Mouse (Mus musculus): ENCODE results near the gene Pabpc4. TPM values are rescaled to one million over a fixed set of nuclear protein-coding genes. Genes with fewer than 3 reads are reported as not detected.

The Pabpc4 gene
- polyA plus RNA-seq, 1 experiment from 2014 or later: 110 TPM

- Histone ChIP-seq H3K4me1 (no peaks in the 10 kb centered on the region), H3K4me3 (no peak overlapping the region), H3K36me3 (no peaks in the 10 kb centered on the region), H3K9me3 (replicated peaks) (no peaks in the 10 kb centered on the region), H3K27me3 (replicated peaks) (peaks cover 39% of the 10 kb centered on the region), H3K9ac (no peak overlapping the region), H3K4me2 (no peak overlapping the region), H3K27ac (no peak overlapping the region)
- 59% methylated on average over 14 of the region's 14 CpGs for WGBS (ENCODE audit: insufficient replicate concordance)
- no peak for ATAC-seq
These were observed 73.8 kb downstream of the Pabpc4 start for GRCm38 (mm10) chr4:123335796-123336585.

- no peak for ATAC-seq
- peaks cover 10% of the 10 kb centered on the region for H3K4me1 ChIP-seq
- H3K27me3 ChIP-seq (replicated peaks): peaks cover 56% of the 10 kb centered on the region
- 61% methylated on average over 4 of the region's 4 CpGs for WGBS (ENCODE audit: insufficient replicate concordance)
- no peak overlapping the region for H3K27ac ChIP-seq
- H3K9ac ChIP-seq: no peak overlapping the region
- no peaks in the 10 kb centered on the region for H3K9me3 ChIP-seq (replicated peaks)
- H3K4me2 ChIP-seq: no peak overlapping the region
- no peaks in the 10 kb centered on the region for H3K36me3 ChIP-seq
- H3K4me3 ChIP-seq: no peak overlapping the region
These were observed 75.5 kb downstream of the Pabpc4 start for GRCm38 (mm10) chr4:123337693-123338092.

DNA sequence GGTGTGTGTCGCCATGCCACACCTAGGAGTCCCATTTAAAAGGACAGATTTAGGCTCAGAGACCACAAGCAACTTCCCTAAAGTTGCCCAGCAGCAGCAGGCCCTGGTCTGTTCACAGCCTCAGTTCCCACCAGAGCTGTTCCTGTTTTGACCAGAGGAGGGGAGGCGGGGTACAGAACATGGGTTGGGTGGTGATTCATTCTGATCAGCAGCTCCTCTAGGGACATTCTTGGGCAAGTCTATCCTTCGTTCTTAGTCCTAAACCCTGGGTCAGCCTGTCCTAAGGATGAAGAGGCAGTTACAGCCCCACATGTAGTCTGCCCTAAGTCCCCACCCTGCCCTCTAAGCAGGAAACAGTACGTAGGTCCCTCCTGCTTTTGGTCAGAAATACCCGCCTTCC, 78.1 kb downstream of the Pabpc4 start:
- 42% methylated on average over 5 of the region's 5 CpGs for WGBS (ENCODE audit: insufficient replicate concordance)
- peaks cover 19% of the 10 kb centered on the region for H3K4me1 ChIP-seq
- H3K27me3 ChIP-seq (replicated peaks): peaks cover 70% of the 10 kb centered on the region

GRCm38 (mm10) chr4:123342091-123342641, 80.0 kb downstream of the Pabpc4 start:
- peaks cover 59% of the 10 kb centered on the region for H3K27me3 ChIP-seq (replicated peaks)
- peaks cover 19% of the 10 kb centered on the region for H3K4me1 ChIP-seq
- no peaks in the 10 kb centered on the region for H3K36me3 ChIP-seq
- peak overlapping the region; percentile 87 for H3K4me2 ChIP-seq
- ATAC-seq: peak; percentile 11; the same call in 1 of the 2 replicates
- peak overlapping the region; percentile 60 for H3K4me3 ChIP-seq
- no peaks in the 10 kb centered on the region for H3K9me3 ChIP-seq (replicated peaks)
- no peak overlapping the region for H3K27ac ChIP-seq
- 3% methylated on average over 43 of the region's 43 CpGs for WGBS (ENCODE audit: insufficient replicate concordance)
- peak overlapping the region; percentile 54; the same call in 1 of the 2 replicates for H3K9ac ChIP-seq

More for the DNA sequence above, 78.1 kb downstream of the Pabpc4 start:
- no peak overlapping the region for H3K4me3 ChIP-seq
- H3K9ac ChIP-seq: no peak overlapping the region
- no peak overlapping the region for H3K4me2 ChIP-seq
- no peak overlapping the region for H3K27ac ChIP-seq
- H3K9me3 ChIP-seq (replicated peaks): no peaks in the 10 kb centered on the region
- H3K36me3 ChIP-seq: no peaks in the 10 kb centered on the region
- ATAC-seq: no peak

GRCm38 (mm10) chr4:123342642-123343470, 80.7 kb downstream of the Pabpc4 start, which contains the start of gene Bmp8a:
Gene Bmp8a, minus strand, starts transcription at chr4:123343252.
- Histone ChIP-seq H3K27me3 (replicated peaks) (peaks cover 59% of the 10 kb centered on the region), H3K9ac (peak within 1 kb of the TSS; percentile 54), H3K9me3 (replicated peaks) (no peaks in the 10 kb centered on the region), H3K4me2 (peak within 1 kb of the TSS; percentile 87), H3K36me3 (no peaks in the 10 kb centered on the region), H3K4me1 (peaks cover 19% of the 10 kb centered on the region), H3K4me3 (peak within 1 kb of the TSS; percentile 60), H3K27ac (no peak within 1 kb of the TSS)
- 1% methylated on average over 65 of the region's 65 CpGs for WGBS (ENCODE audit: insufficient replicate concordance)
- peak; percentile 83 for ATAC-seq

DNA sequence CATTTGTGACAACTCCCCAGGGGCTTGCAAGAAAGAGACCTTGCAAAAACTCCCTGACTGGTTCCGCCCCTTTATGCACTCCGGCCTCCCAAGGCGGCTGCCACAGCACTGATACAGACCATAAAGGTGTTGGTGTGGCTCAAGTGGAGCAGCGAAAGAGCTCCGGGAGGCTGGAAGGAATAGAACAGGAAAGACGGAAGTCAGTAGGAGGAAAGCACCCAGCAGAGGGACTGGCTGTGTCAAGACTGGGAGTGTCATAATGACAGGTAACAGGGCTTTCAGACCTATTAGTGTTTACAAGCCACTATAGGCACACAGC, 81.3 kb downstream of the Pabpc4 start:
- Histone ChIP-seq H3K4me2 (peak overlapping the region; percentile 87), H3K27ac (no peak overlapping the region), H3K4me1 (peaks cover 19% of the 10 kb centered on the region), H3K9me3 (replicated peaks) (no peaks in the 10 kb centered on the region), H3K4me3 (peak overlapping the region; percentile 60), H3K36me3 (no peaks in the 10 kb centered on the region), H3K27me3 (replicated peaks) (peaks cover 59% of the 10 kb centered on the region), H3K9ac (peak overlapping the region; percentile 42; the same call in 1 of the 2 replicates)
- peak; percentile 33 for ATAC-seq
- WGBS (ENCODE audit: insufficient replicate concordance): 3% methylated on average over 6 of the region's 6 CpGs

Other genes starting within 250 kb of the Pabpc4 start
- 8.9 and 10.9 TPM in 2 replicates for gene Trit1, start 245.8 kb upstream of the Pabpc4 start, polyA plus RNA-seq (2016; fragmentation: Nextera tagmentation; extraction: Ambion mirVana)
- gene Bmp8b, start 157.2 kb upstream of the Pabpc4 start, polyA plus RNA-seq (2016; fragmentation: Nextera tagmentation; extraction: Ambion mirVana): 1.3 and 1.5 TPM in 2 replicates
- 0.08 TPM in 1 of 2 replicates, not detected in the other for gene Oxct2b, start 146.1 kb upstream of the Pabpc4 start, polyA plus RNA-seq (2016; fragmentation: Nextera tagmentation; extraction: Ambion mirVana)
- gene Ppie, start 122.4 kb upstream of the Pabpc4 start, polyA plus RNA-seq (2016; fragmentation: Nextera tagmentation; extraction: Ambion mirVana): 65.2 and 65.3 TPM in 2 replicates
- 0.10 TPM in 1 of 2 replicates, not detected in the other for gene Hpcal4, start 79.1 kb upstream of the Pabpc4 start, polyA plus RNA-seq (2016; fragmentation: Nextera tagmentation; extraction: Ambion mirVana)
- not detected in 2 replicates for gene Nt5c1a, start 60.8 kb upstream of the Pabpc4 start, polyA plus RNA-seq (2016; fragmentation: Nextera tagmentation; extraction: Ambion mirVana)
- 0.83 and 1.2 TPM in 2 replicates for gene Heyl, start 28.8 kb upstream of the Pabpc4 start, polyA plus RNA-seq (2016; fragmentation: Nextera tagmentation; extraction: Ambion mirVana)
- 0.19 TPM in 1 of 2 replicates, not detected in the other for gene Oxct2a, start 61.3 kb downstream of the Pabpc4 start, polyA plus RNA-seq (2016; fragmentation: Nextera tagmentation; extraction: Ambion mirVana)
- gene Bmp8a, start 80.9 kb downstream of the Pabpc4 start, polyA plus RNA-seq (2016; fragmentation: Nextera tagmentation; extraction: Ambion mirVana): 0.31 and 0.46 TPM in 2 replicates